Mouse (Mus musculus): ENCODE measurements around the gene Mslnl.
A peak's percentile ranks its signal among the peaks of the same experiment; 100 is the strongest.

Gene Mslnl

DNA sequence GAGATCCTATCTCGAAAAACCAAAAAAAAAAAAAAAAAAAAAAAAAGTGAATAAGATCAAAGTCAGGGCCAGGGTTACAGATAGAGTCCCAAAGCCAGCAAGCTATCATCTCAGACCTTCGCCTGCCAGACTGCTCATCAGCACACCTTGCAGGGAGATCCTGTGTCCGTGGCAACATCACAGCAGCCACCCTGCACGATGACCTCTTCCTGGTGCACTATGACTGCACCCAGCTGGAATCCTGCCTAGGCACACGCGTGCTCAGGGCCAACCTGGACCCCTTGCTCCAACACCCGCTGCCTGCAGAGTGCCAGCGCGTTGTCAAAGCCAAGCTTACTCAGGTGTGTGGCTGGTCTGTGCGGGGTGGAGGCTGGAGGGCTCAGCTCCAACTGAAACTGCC lies 8.5 kb downstream of the Mslnl start:
- no peak for DNase-seq (ENCODE audit: low spot score)

DNA sequence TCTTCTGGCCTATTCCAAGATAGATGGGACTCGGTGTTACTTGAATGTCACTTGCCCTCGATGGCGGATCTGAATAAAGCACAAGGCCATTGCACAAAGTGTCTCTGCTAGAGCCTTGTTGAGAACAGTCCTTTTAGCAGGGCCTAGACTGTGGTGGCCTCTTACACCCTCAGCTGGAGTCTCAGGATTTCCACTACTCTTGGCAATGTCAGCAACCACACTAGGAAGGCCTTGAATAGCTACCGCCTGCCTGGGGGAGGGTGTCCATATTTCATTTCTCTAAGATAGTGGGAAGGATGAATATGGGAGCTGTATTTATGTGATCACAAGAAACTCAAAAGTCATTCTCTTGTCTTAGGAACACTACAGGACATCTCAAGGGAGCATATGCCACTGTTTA lies 12.4 kb downstream of the Mslnl start:
- no peak for DNase-seq (ENCODE audit: low spot score)

- no peak for DNase-seq (ENCODE audit: low spot score)
Measured at GRCm38 (mm10) chr17:25749314-25749713, 13.5 kb downstream of the Mslnl start.

DNA sequence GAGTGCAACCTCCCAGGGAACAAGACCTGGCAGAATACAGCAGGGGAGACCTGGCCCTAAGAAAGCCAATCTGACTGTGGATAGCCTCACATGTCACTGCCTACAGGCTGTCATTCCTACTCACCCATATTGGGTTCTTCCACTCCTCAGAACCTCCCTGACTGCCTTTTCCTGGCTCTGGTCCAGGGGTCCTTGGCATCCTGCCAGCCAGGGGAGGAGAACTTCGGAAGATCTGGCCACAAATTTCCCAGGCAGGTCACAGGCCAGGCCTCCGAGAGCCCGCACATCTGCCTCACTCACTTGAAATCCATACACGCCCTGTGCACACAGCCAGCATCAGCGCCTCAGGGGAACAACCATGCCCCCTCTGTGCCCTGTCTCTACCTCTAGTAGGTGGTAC lies 15.6 kb downstream of the Mslnl start:
- DNase-seq (ENCODE audit: low spot score) = peak; percentile 21

GRCm38 (mm10) chr17:25754241-25754640 lies 18.4 kb downstream of the Mslnl start, which contains the start of gene Msln:
Gene Msln (minus strand): TSS chr17:25754378.
- no peak for DNase-seq (ENCODE audit: low spot score)

DNA sequence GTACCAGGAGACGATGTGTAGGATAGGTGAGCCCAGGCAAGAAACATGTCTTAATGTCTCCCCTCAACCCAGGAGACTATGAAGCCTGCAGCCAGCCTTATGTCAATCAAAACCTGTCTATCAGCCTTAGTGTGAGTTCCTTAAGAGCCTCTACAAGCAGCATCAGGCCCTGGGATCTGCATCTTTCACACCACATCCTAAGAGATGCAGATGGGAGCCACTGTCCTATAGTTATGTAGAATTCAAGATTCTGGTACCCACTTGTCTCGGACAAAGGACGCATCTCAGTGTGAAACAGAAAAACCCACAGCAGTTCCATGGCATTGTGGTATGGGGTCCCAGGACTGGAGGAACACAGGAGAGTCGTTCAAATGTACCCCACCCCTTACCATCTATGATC lies 19.2 kb downstream of the Mslnl start:
- DNase-seq (ENCODE audit: low spot score) = no peak

DNA sequence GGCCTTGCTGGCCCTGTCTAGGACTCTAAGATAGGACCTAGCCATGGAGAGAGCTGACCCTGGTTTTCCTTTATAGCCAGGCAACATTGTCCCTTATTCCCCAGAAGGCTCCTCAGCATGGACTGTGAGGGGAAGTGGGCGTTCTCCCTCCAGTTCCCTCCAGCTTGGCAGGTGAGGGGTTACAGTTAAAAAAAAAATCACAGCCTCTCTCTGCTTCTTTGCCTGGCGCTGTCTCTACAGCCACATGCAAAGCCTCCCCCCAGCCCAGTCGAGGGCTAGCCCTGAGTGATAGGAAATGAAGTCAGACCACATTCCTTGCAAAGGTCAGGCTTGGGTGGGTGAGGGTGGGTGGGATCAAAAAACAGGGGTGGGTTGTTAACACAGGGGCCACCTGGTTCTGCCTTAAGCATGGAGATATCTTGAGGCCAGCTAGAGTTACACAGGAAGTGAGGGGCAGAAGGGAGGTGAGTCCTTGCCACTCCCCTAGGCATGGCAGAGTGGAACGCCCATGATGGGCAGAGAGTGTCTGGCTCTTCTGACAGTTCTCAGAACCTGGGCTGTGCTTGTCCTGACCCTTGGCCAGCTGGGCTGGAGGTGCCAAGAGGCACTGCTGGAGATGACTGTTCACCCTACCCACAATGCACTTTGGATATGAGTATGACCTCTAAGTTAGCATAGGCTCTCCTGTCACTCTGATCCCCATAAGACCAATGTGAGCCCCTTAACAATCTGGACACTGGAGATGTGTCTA lies 20.0 kb downstream of the Mslnl start:
- DNase-seq (ENCODE audit: low spot score) = no peak

GRCm38 (mm10) chr17:25756378-25757242 lies 20.8 kb downstream of the Mslnl start:
- peak; percentile 35 for DNase-seq (ENCODE audit: low spot score)

DNA sequence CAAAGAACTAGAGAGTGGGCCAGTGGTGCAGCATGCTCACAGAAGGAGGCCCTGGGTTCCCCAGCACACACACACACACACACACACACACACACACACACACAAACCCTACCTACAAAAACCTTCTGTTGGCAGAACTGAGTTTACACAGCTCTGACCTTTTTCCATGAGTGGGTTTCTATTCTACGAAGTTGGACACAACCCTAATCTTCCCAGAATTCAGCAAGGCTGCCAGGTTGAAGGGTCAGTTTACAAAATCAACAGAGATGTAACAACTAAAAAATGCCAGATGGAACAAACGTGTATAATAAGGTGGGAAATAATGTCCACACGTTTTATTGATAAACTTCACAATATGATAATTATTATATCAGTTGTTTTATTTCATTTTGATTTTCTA lies 21.8 kb downstream of the Mslnl start:
- no peak for DNase-seq (ENCODE audit: low spot score)

GRCm38 (mm10) chr17:25760148-25760547 lies 24.3 kb downstream of the Mslnl start:
- no peak for DNase-seq (ENCODE audit: low spot score)

GRCm38 (mm10) chr17:25761561-25761970 lies 25.7 kb downstream of the Mslnl start:
- no peak for DNase-seq (ENCODE audit: low spot score)

- no peak for DNase-seq (ENCODE audit: low spot score)
Measured at GRCm38 (mm10) chr17:25762591-25762990, 26.7 kb downstream of the Mslnl start.

GRCm38 (mm10) chr17:25765886-25766285 lies 30.0 kb downstream of the Mslnl start:
- no peak for DNase-seq (ENCODE audit: low spot score)

GRCm38 (mm10) chr17:25769331-25769730 lies 33.5 kb downstream of the Mslnl start:
- no peak for DNase-seq (ENCODE audit: low spot score)

GRCm38 (mm10) chr17:25773549-25774120 lies 37.8 kb downstream of the Mslnl start, which contains the start of gene Narfl:
Gene Narfl (plus strand): TSS chr17:25773776.
- peak; percentile 96 for DNase-seq (ENCODE audit: low spot score)

DNA sequence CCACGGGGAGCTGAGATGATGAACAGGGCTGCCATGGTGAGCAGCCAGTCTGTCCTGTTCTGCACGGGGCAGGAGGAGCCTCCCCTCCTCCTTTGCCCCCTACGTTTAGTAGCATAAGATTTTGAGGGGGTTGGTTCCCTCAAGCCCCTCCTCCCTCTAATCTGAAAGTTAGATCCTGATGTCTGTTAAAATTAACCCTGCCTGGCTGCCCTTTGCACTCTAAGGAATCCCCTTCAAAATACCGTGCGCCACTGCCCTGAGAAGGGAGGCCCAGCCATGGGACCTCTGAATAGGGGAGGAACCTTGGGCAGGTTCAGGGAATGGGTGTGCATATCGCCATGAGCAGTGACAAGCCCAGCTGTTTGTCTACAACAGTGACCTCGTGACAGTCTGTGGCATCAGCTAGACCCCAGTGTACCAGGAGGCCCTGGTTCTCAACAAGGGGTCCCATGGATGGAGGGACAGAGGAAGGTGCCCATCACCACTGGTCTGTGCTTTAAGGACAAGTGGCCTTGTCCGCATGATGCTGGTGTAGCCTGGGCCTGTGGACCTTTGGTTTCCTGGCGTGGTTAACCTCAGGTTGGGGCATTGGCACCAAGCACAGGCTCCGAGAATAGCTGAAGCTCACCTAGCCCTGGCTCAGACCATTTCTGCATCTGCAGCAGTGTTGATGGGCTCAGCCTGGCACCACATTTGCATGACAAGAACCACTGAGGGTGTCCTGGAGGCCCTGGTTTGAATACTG lies 39.6 kb downstream of the Mslnl start:
- no peak for DNase-seq (ENCODE audit: low spot score)

GRCm38 (mm10) chr17:25777948-25778347 lies 42.1 kb downstream of the Mslnl start:
- no peak for DNase-seq (ENCODE audit: low spot score)

DNA sequence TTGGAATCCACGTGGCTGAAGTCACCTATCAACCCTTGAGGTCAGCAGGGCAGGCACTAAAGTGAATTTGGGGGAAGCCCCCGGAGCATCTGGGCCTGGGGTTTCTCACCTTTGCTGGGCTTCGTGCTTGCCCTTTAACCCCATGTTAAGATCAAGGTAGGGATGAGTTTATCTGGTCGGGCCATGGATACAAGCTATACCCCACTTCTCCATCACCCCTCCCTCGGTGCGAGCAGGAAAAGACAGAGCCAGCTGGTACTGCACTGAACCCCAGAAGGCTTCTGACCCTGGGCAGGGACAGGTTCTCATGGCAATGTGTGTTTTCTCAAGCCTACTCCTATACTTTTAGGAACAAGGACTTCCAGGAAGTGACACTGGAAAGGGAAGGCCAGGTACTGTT lies 45.5 kb downstream of the Mslnl start:
- no peak for DNase-seq (ENCODE audit: low spot score)

DNA sequence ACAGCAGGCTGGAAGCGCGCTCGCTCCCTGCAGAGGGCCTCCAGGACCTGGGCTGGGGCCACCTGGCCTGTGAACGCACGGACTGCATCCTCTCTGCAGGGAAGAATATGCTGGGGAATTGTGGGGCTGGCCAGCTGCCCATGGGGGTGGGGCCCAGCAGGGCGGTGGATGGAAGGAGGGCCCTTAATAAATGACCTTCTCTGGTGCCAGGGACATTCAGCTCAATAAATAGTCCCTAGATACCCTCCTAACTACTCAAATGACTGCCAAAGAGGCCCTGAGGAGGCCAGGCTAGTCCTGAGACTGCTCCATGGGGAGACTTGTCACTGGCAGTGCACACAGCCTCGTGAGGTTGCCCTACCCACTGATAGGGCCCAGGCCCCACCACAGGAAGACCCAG lies 47.2 kb downstream of the Mslnl start:
- DNase-seq (ENCODE audit: low spot score) = no peak

DNA sequence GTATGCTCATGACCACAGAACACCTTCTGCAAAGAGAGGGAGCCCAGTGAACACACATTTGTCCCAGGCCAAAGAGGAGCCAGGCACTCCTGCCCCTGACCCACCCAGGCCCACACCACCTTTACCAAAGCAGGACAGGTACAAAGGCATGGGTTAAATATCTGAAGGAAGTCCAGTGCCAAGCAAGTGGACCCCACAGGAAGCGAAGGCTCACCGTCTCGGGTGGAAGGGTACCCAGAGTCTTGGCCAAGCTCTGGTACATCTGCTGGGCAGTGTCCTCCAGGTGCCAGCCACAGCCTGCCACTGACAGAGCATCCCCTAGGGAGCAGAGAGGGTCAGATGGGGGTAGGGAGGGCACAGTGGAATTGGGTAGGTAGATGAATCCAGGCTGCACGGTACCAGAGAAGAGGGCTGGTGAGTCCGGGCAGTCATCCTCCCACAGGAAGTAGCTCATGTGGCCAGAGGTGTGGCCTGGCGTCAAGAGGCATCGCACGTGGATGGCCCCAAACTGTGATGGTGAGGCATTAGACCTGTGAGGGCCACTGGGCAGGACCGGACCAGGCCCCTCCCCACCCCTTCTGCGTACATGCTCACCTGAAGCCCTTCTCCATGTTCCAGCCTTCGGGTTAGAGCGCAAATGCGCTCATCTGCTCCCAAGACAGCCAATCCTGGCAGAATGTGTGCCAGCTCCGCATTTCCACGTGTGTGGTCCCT lies 48.2 kb downstream of the Mslnl start:
- DNase-seq (ENCODE audit: low spot score) = no peak

- DNase-seq (ENCODE audit: low spot score) = peak; percentile 94
Measured at GRCm38 (mm10) chr17:25785281-25785745, 49.5 kb downstream of the Mslnl start, which contains the start of gene Haghl. Gene Haghl (minus strand): TSS chr17:25785673.
